In the genomic region with DNA sequence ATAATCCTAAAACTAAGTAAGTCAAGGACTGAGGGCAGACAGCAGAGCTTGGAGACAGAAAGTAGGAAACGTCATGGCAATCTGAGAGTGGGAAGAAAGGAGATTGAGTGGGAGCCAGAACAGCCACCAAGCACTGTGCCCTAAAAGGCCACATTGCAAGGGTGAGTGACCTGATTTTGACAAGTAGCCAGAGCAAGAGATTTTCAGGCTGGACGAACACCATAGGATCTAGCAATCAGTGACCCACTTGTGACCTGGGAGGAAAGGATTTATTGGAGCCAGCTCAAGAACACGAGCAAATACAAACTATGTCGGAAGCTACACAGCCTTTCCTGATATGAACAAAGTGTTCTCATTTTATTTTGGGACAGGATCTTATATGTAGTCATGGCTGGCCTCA, we compare ENCODE assay signal across 8 mouse cellular contexts. TPM values are rescaled to one million over a fixed set of nuclear protein-coding genes. Genes with fewer than 3 reads are reported as not detected.
DNase-seq lines count a peak whose midpoint lies in the region; ATAC-seq lines count a peak whose summit lies in the region.

No protein-coding gene starts in this region.

- 73% methylated on average over 4 of the region's 4 CpGs for WGBS in forebrain, embryonic 15.5 days
- 45% methylated on average over 4 of the region's 4 CpGs for WGBS in intestine, embryonic 14.5 days
- WGBS in liver, embryonic 16.5 days (ENCODE audit: insufficient replicate concordance) = 48% methylated on average over 4 of the region's 4 CpGs
- 49% methylated on average over 4 of the region's 4 CpGs for WGBS in stomach, embryonic 14.5 days

- no peaks in the 10 kb centered on the region for H3K36me3 ChIP-seq in forebrain, embryonic 15.5 days
- no peaks in the 10 kb centered on the region for H3K36me3 ChIP-seq in intestine, embryonic 14.5 days (ENCODE audit: control insufficient read depth, insufficient read depth, low read length)
- no peaks in the 10 kb centered on the region for H3K36me3 ChIP-seq in liver, embryonic 16.5 days (ENCODE audit: control insufficient read depth, insufficient read depth)
- no peaks in the 10 kb centered on the region for H3K36me3 ChIP-seq in stomach, embryonic 14.5 days (ENCODE audit: control insufficient read depth, insufficient read depth, low read length)

- no peaks in the 10 kb centered on the region for H3K9me3 ChIP-seq in forebrain, embryonic 15.5 days
- 0 out of 2 replicates have a peak, but pooled peaks cover 3% of the 10 kb centered on the region for H3K9me3 ChIP-seq in intestine, embryonic 14.5 days (ENCODE audit: control insufficient read depth, low read length)
- H3K9me3 ChIP-seq in liver, embryonic 16.5 days (replicated peaks; ENCODE audit: control insufficient read depth, low read length) = no peaks in the 10 kb centered on the region
- H3K9me3 ChIP-seq in stomach, embryonic 14.5 days (ENCODE audit: control insufficient read depth, low read depth, low read length) = no peaks in the 10 kb centered on the region

- H3K27me3 ChIP-seq in forebrain, embryonic 15.5 days = no peaks in the 10 kb centered on the region
- no peaks in the 10 kb centered on the region for H3K27me3 ChIP-seq in intestine, embryonic 14.5 days (replicated peaks; ENCODE audit: control insufficient read depth, insufficient read depth, low read length)
- H3K27me3 ChIP-seq in liver, embryonic 16.5 days (ENCODE audit: control insufficient read depth, insufficient read depth, low read depth, low read length) = no peaks in the 10 kb centered on the region
- H3K27me3 ChIP-seq in stomach, embryonic 14.5 days (ENCODE audit: control insufficient read depth, insufficient read depth, low read length) = no peaks in the 10 kb centered on the region

- no peak for ATAC-seq in cerebellum, adult (ENCODE audit: insufficient number of reproducible peaks, low FRiP score, low TSS enrichment)
- ATAC-seq in forebrain, embryonic 15.5 days (replicated peaks) = no peak
- ATAC-seq in intestine, embryonic 14.5 days (replicated peaks; ENCODE audit: low FRiP score, low TSS enrichment, low read depth) = no peak
- no peak for ATAC-seq in liver, embryonic 16.5 days (ENCODE audit: low read depth)
- no peak for ATAC-seq in stomach, embryonic 14.5 days (ENCODE audit: insufficient number of reproducible peaks, insufficient read depth, low FRiP score, low read depth)
- no peak for ATAC-seq in megakaryocyte progenitor cell, adult 5-6 weeks (replicated peaks; ENCODE audit: poor library complexity)

- no peak overlapping the region for H3K27ac ChIP-seq in forebrain, embryonic 15.5 days (replicated peaks)
- H3K27ac ChIP-seq in intestine, embryonic 14.5 days (ENCODE audit: low read depth) = 0 out of 2 replicates have a peak overlapping the region, but pooled peaks have one; percentile 16
- H3K27ac ChIP-seq in liver, embryonic 16.5 days (ENCODE audit: low read length) = peak overlapping the region; percentile 88; the same call in 1 of the 2 replicates
- no peak overlapping the region; the same call in 1 of the 2 replicates for H3K27ac ChIP-seq in stomach, embryonic 14.5 days (ENCODE audit: low read length)

- H3K9ac ChIP-seq in forebrain, embryonic 15.5 days (replicated peaks) = no peak overlapping the region
- H3K9ac ChIP-seq in intestine, embryonic 14.5 days (ENCODE audit: low read length) = no peak overlapping the region; the same call in 1 of the 2 replicates
- H3K9ac ChIP-seq in liver, embryonic 16.5 days (ENCODE audit: low read depth, low read length) = no peak overlapping the region
- no peak overlapping the region for H3K9ac ChIP-seq in stomach, embryonic 14.5 days (replicated peaks; ENCODE audit: low read depth, low read length)

- H3K4me3 ChIP-seq in forebrain, embryonic 15.5 days = peak overlapping the region; percentile 77; the same call in 1 of the 2 replicates
- H3K4me3 ChIP-seq in intestine, embryonic 14.5 days (ENCODE audit: low read depth, low read length) = peak overlapping the region; percentile 60
- H3K4me3 ChIP-seq in liver, embryonic 16.5 days (ENCODE audit: low read depth, low read length) = no peak overlapping the region
- peak overlapping the region; percentile 64 for H3K4me3 ChIP-seq in stomach, embryonic 14.5 days (ENCODE audit: low read depth, low read length)

- peak; percentile 48 for DNase-seq in cerebellum, adult 9-11 months
- DNase-seq in intestine, embryonic 14.5 days (ENCODE audit: low spot score) = no peak
- no peak for DNase-seq in thymus, postnatal 10 days (ENCODE audit: low spot score in 2 of 2)

- peak overlapping the region; percentile 84 for H3K4me2 ChIP-seq in forebrain, embryonic 15.5 days (replicated peaks)
- peak overlapping the region; percentile 83 for H3K4me2 ChIP-seq in intestine, embryonic 14.5 days (ENCODE audit: low read length)
- H3K4me2 ChIP-seq in liver, embryonic 16.5 days (ENCODE audit: low read depth, low read length) = peak overlapping the region; percentile 98
- H3K4me2 ChIP-seq in stomach, embryonic 14.5 days (replicated peaks; ENCODE audit: low read depth, low read length) = peak overlapping the region; percentile 86

- H3K4me1 ChIP-seq in forebrain, embryonic 15.5 days = peaks cover 18% of the 10 kb centered on the region
- H3K4me1 ChIP-seq in intestine, embryonic 14.5 days (replicated peaks; ENCODE audit: control insufficient read depth, insufficient read depth, low read length) = peaks cover 17% of the 10 kb centered on the region
- peaks cover 29% of the 10 kb centered on the region for H3K4me1 ChIP-seq in liver, embryonic 16.5 days (ENCODE audit: control insufficient read depth, low read depth, low read length)
- H3K4me1 ChIP-seq in stomach, embryonic 14.5 days (ENCODE audit: control insufficient read depth, insufficient read depth, low read length) = peaks cover 13% of the 10 kb centered on the region

RNA-seq across cellular contexts. Expression of a gene that starts 1.1 kb away (rescaled TPM):
- polyA plus RNA-seq in forebrain, embryonic 15.5 days (2015; fragmentation: Nextera tagmentation; extraction: Ambion mirVana) = 11.8 and 13.2 TPM in 2 replicates
- polyA plus RNA-seq in intestine, embryonic 14.5 days (2014; fragmentation: Nextera tagmentation; extraction: Ambion mirVana) = 7.5 and 8.0 TPM in 2 replicates
- 1.8 and 1.9 TPM in 2 replicates for polyA plus RNA-seq in liver, embryonic 16.5 days (2015; fragmentation: Nextera tagmentation; extraction: Ambion mirVana)
- polyA plus RNA-seq in stomach, embryonic 14.5 days (2014; fragmentation: Nextera tagmentation; extraction: Ambion mirVana) = 8.5 and 10.1 TPM in 2 replicates
- 4.2 TPM in 2 replicates for total RNA-seq in megakaryocyte progenitor cell, adult 5-6 weeks (2015)
- 4.2 and 4.7 TPM in 2 replicates for total RNA-seq in megakaryocyte progenitor cell, adult 5-6 weeks (2017)

RNA-seq across cellular contexts. Expression of a gene that starts 6.2 kb away (rescaled TPM):
- 22.4 and 23.8 TPM in 2 replicates for polyA plus RNA-seq in forebrain, embryonic 15.5 days (2015; fragmentation: Nextera tagmentation; extraction: Ambion mirVana)
- 32.3 and 32.5 TPM in 2 replicates for polyA plus RNA-seq in intestine, embryonic 14.5 days (2014; fragmentation: Nextera tagmentation; extraction: Ambion mirVana)
- 10.0 and 10.6 TPM in 2 replicates for polyA plus RNA-seq in liver, embryonic 16.5 days (2015; fragmentation: Nextera tagmentation; extraction: Ambion mirVana)
- polyA plus RNA-seq in stomach, embryonic 14.5 days (2014; fragmentation: Nextera tagmentation; extraction: Ambion mirVana) = 23.3 and 23.8 TPM in 2 replicates
- 10.6 and 11.1 TPM in 2 replicates for total RNA-seq in megakaryocyte progenitor cell, adult 5-6 weeks (2015)
- total RNA-seq in megakaryocyte progenitor cell, adult 5-6 weeks (2017) = 8.8 and 10.2 TPM in 2 replicates

RNA-seq across cellular contexts. Expression of a gene that starts 46.7 kb away (rescaled TPM):
- 2.1 and 2.4 TPM in 2 replicates for polyA plus RNA-seq in forebrain, embryonic 15.5 days (2015; fragmentation: Nextera tagmentation; extraction: Ambion mirVana)
- polyA plus RNA-seq in intestine, embryonic 14.5 days (2014; fragmentation: Nextera tagmentation; extraction: Ambion mirVana) = 3.4 and 4.1 TPM in 2 replicates
- polyA plus RNA-seq in liver, embryonic 16.5 days (2015; fragmentation: Nextera tagmentation; extraction: Ambion mirVana) = 25.1 and 26.5 TPM in 2 replicates
- polyA plus RNA-seq in stomach, embryonic 14.5 days (2014; fragmentation: Nextera tagmentation; extraction: Ambion mirVana) = 4.3 and 4.5 TPM in 2 replicates
- total RNA-seq in megakaryocyte progenitor cell, adult 5-6 weeks (2015) = 139 and 150 TPM in 2 replicates
- total RNA-seq in megakaryocyte progenitor cell, adult 5-6 weeks (2017) = 155 and 185 TPM in 2 replicates

Comparison
In these comparisons a context has a peak if more than half of its experiments do, and no peak if none do; other contexts are left out.
1. H3K27ac ChIP-seq: peak in intestine, embryonic 14.5 days (single experiment) and liver, embryonic 16.5 days (single experiment); none in forebrain, embryonic 15.5 days (single experiment) and stomach, embryonic 14.5 days (single experiment).
2. Peak in every context shown above with its lines, with median percentiles within 50 percentile points of each other: H3K4me2 ChIP-seq.